Mouse (Mus musculus) spleen, adult 10 weeks (tissue): ENCODE data around the gene Uqcrfs1. TPM values are rescaled to one million over a fixed set of nuclear protein-coding genes. Genes with fewer than 3 reads are reported as not detected.

Experiments used
- polyA plus RNA-seq: library from polyadenylated mRNA; stranded (reverse); fragments of 350-450 nt; fragmentation: Illumina TruSeq; extraction: RNeasy Lipid Tissue Mini Kit (QIAGEN cat#74804); gene quantifications from one replicate; pipeline ENCODE4 v1.2.3, GENCODE M21; 2015; ENCODE audit warnings: low replicate concordance; ENCODE audit not compliant: insufficient read depth

Gene Uqcrfs1
- polyA plus RNA-seq, result 94.5 TPM

GRCm38 (mm10) chr13:30544856-30545604 lies at the start of gene Uqcrfs1:
Gene Uqcrfs1 (minus strand): TSS chr13:30545362.

Other genes with a start within 250 kb of the Uqcrfs1 start
- 24.4 TPM for gene Agtr1a, start 208.9 kb downstream of the Uqcrfs1 start, polyA plus RNA-seq
- 36.3 TPM for gene Dusp22, start 114.6 kb upstream of the Uqcrfs1 start, polyA plus RNA-seq
- 71.9 TPM for gene Irf4, start 203.9 kb upstream of the Uqcrfs1 start, polyA plus RNA-seq